Mouse (Mus musculus) T-helper 1 cell (primary cell): ENCODE measurements around the gene Stard13.

Experiments
- in situ Hi-C: fragments of 300-600 bp; cut with MboI, MseI; formaldehyde crosslinking; loops from one replicate; pipeline ENCODE4 v1.15.1; 2025; ENCODE audit warnings: high pct_unique_total_duplicates

Gene Stard13

GRCm38 (mm10) chr5:151228367-151229005 is 5.2 kb downstream of the Stard13 start:
- in situ Hi-C loops: no loop called here

GRCm38 (mm10) chr5:151223696-151224366 is 9.8 kb downstream of the Stard13 start:
- in situ Hi-C loops: no loop called here

GRCm38 (mm10) chr5:151222791-151223190 is 10.8 kb downstream of the Stard13 start:
- in situ Hi-C loops: no loop called here

GRCm38 (mm10) chr5:151218689-151219115 is 14.9 kb downstream of the Stard13 start:
- in situ Hi-C loops: no loop called here

- in situ Hi-C loops: no loop called here
These were observed 20.5 kb downstream of the Stard13 start for GRCm38 (mm10) chr5:151213097-151213496.

- in situ Hi-C loops: no loop called here
These were observed 22.8 kb downstream of the Stard13 start for GRCm38 (mm10) chr5:151210869-151211268.

GRCm38 (mm10) chr5:151210060-151210459 is 23.6 kb downstream of the Stard13 start:
- in situ Hi-C loops: no loop called here

- in situ Hi-C loops: no loop called here
These were observed 28.6 kb downstream of the Stard13 start for GRCm38 (mm10) chr5:151205017-151205416.

GRCm38 (mm10) chr5:151202925-151203324 is 30.7 kb downstream of the Stard13 start:
- in situ Hi-C loops: no loop called here

- in situ Hi-C loops: no loop called here
These were observed 32.4 kb downstream of the Stard13 start for GRCm38 (mm10) chr5:151201220-151201619.

GRCm38 (mm10) chr5:151199235-151199634 is 34.4 kb downstream of the Stard13 start:
- in situ Hi-C loops: loop anchor here (25.0 kb wide), 1 partner anchor 1087 kb away; the partner anchor contains the start of gene Fry

GRCm38 (mm10) chr5:151196603-151197272 is 36.9 kb downstream of the Stard13 start:
- in situ Hi-C loops: loop anchor here (25.0 kb wide), 1 partner anchor 1084 kb away; the partner anchor contains the start of gene Fry

- in situ Hi-C loops: loop anchor here (25.0 kb wide), 1 partner anchor 1082 kb away; the partner anchor contains the start of gene Fry
These were observed 39.6 kb downstream of the Stard13 start for GRCm38 (mm10) chr5:151193885-151194520.

GRCm38 (mm10) chr5:151192266-151192665 is 41.4 kb downstream of the Stard13 start:
- in situ Hi-C loops: loop anchor here (25.0 kb wide), 1 partner anchor 1080 kb away; the partner anchor contains the start of gene Fry

GRCm38 (mm10) chr5:151190764-151191163 is 42.9 kb downstream of the Stard13 start:
- in situ Hi-C loops: loop anchor here (25.0 kb wide), 1 partner anchor 1078 kb away; the partner anchor contains the start of gene Fry

- in situ Hi-C loops: loop anchor here (25.0 kb wide), 1 partner anchor 1078 kb away; the partner anchor contains the start of gene Fry
These were observed 43.8 kb downstream of the Stard13 start for GRCm38 (mm10) chr5:151189789-151190378.

GRCm38 (mm10) chr5:151189321-151189720 is 44.3 kb downstream of the Stard13 start:
- in situ Hi-C loops: loop anchor here (25.0 kb wide), 1 partner anchor 1077 kb away; the partner anchor contains the start of gene Fry

- in situ Hi-C loops: loop anchor here (25.0 kb wide), 1 partner anchor 1076 kb away; the partner anchor contains the start of gene Fry
These were observed 45.0 kb downstream of the Stard13 start for GRCm38 (mm10) chr5:151188659-151189058.

GRCm38 (mm10) chr5:151187336-151187735 is 46.3 kb downstream of the Stard13 start:
- in situ Hi-C loops: loop anchor here (25.0 kb wide), 1 partner anchor 1075 kb away; the partner anchor contains the start of gene Fry

- in situ Hi-C loops: loop anchor here (25.0 kb wide), 1 partner anchor 1073 kb away; the partner anchor contains the start of gene Fry
These were observed 48.3 kb downstream of the Stard13 start for GRCm38 (mm10) chr5:151185286-151185856.
